Mouse (Mus musculus) midbrain, embryonic 16.5 days (tissue): ENCODE data around the gene Tagap1. TPM values are rescaled to one million over a fixed set of nuclear protein-coding genes. Genes with fewer than 3 reads are reported as not detected.
"Not testable (repeated sequence)": the region's sequence is repeated elsewhere in the genome, so short reads cannot be mapped to it uniquely, and the experiment has no call there.

ENCODE experiments used
- ATAC-seq: fragments of 200-750 bp; cut with Nextera tagmentation; 2 replicates; pipeline ENCODE4 v1.8.0; 2017; ENCODE audit warnings: moderate TSS enrichment
- H3K27ac ChIP-seq: fragments of 300-500 bp; sonication (generic); 2 replicates; pipeline ENCODE4 v1.5.1; 2014; ENCODE audit warnings: mild to moderate bottlenecking, low read length, mixed read lengths
- H3K27me3 ChIP-seq: fragments of 300-500 bp; sonication (generic); 2 replicates; pipeline ENCODE4 v1.6.1; 2014; ENCODE audit warnings: low read depth, low read length, mixed read lengths; ENCODE audit not compliant: control insufficient read depth, insufficient read depth
- H3K36me3 ChIP-seq: fragments of 300-500 bp; sonication (generic); 2 replicates; pipeline ENCODE4 v1.6.1; 2014; ENCODE audit warnings: mild to moderate bottlenecking, low read length, moderate library complexity, mixed read lengths; ENCODE audit not compliant: control insufficient read depth, insufficient read depth
- H3K4me1 ChIP-seq: fragments of 300-500 bp; sonication (generic); 2 replicates; pipeline ENCODE4 v1.6.1; 2014; ENCODE audit warnings: mild to moderate bottlenecking, low read length, mixed read lengths; ENCODE audit not compliant: control insufficient read depth, insufficient read depth
- H3K4me2 ChIP-seq: fragments of 300-500 bp; sonication (generic); 2 replicates; pipeline ENCODE4 v1.6.1; 2014; ENCODE audit warnings: mild to moderate bottlenecking, low read length, mixed read lengths
- H3K4me3 ChIP-seq: fragments of 300-500 bp; sonication (generic); 2 replicates; pipeline ENCODE4 v1.5.1; 2014; ENCODE audit warnings: low read depth, mild to moderate bottlenecking, low read length, moderate library complexity, mixed read lengths
- H3K9ac ChIP-seq: fragments of 300-500 bp; sonication (generic); 2 replicates; pipeline ENCODE4 v1.6.1; 2014; ENCODE audit warnings: low read depth, low read length, mixed read lengths
- H3K9me3 ChIP-seq: fragments of 300-500 bp; sonication (generic); replicated peaks from 2 replicates; pipeline ENCODE4 v1.6.1; 2014; ENCODE audit warnings: mild to moderate bottlenecking, low read length, mixed read lengths; ENCODE audit not compliant: control insufficient read depth, poor library complexity, severe bottlenecking
- WGBS: fragments of 180-500 bp; shearing (Covaris S2); extraction: QIAGEN DNeasy Blood & Tissue Kit; methylation state at CpG from one replicate; pipeline ENCODE4 v1.1.7; 2014; 5-methylcytosine and 5-hydroxymethylcytosine counted together
- polyA plus RNA-seq: library from polyadenylated mRNA; unstranded; fragments of >200 nt; fragmentation: Nextera tagmentation; extraction: Ambion mirVana; gene quantifications from 2 replicates; pipeline ENCODE4 v1.2.1, GENCODE M21; 2015

Tagap1 gene
- polyA plus RNA-seq = 51.0 and 56.1 TPM in 2 replicates

GRCm38 (mm10) chr17:6960776-6961175 lies at the start of gene Tagap1:
Gene Tagap1 (minus strand): TSS chr17:6961156.
- WGBS = under 1% methylated on average over 29 of the region's 51 CpGs

GRCm38 (mm10) chr17:7009901-7010300 lies 48.9 kb upstream of the Tagap1 start:
- 81% methylated on average over 4 of the region's 9 CpGs for WGBS
- not testable (repeated sequence) for H3K27me3 ChIP-seq, H3K4me3 ChIP-seq, H3K4me2 ChIP-seq, H3K9ac ChIP-seq, ATAC-seq, H3K4me1 ChIP-seq, H3K9me3 ChIP-seq, H3K36me3 ChIP-seq, H3K27ac ChIP-seq

More at GRCm38 (mm10) chr17:6960776-6961175, at the start of gene Tagap1:
- H3K36me3 ChIP-seq, H3K4me1 ChIP-seq, H3K27ac ChIP-seq, H3K9me3 ChIP-seq, H3K27me3 ChIP-seq, ATAC-seq: not testable (repeated sequence)
- peak within 1 kb of the TSS; percentile 46 for H3K4me3 ChIP-seq
- peak within 1 kb of the TSS; percentile 48 for H3K4me2 ChIP-seq
- H3K9ac ChIP-seq = peak within 1 kb of the TSS; percentile 56

- no CpG with 5 or more reads among the region's 7 CpGs for WGBS
- not testable (repeated sequence) for H3K9me3 ChIP-seq, ATAC-seq
Observed at GRCm38 (mm10) chr17:7009440-7009839, 48.5 kb upstream of the Tagap1 start.

GRCm38 (mm10) chr17:7008885-7009284 lies 47.9 kb upstream of the Tagap1 start:
- H3K9me3 ChIP-seq, H3K9ac ChIP-seq, H3K27me3 ChIP-seq, H3K36me3 ChIP-seq, ATAC-seq, H3K4me2 ChIP-seq, H3K4me3 ChIP-seq, H3K27ac ChIP-seq, H3K4me1 ChIP-seq: not testable (repeated sequence)

More at GRCm38 (mm10) chr17:7009440-7009839, 48.5 kb upstream of the Tagap1 start:
- H3K27me3 ChIP-seq, H3K4me2 ChIP-seq, H3K27ac ChIP-seq, H3K4me3 ChIP-seq, H3K4me1 ChIP-seq, H3K9ac ChIP-seq, H3K36me3 ChIP-seq: not testable (repeated sequence)

- not testable (repeated sequence) for ATAC-seq
- WGBS = 28% methylated on average over 2 of the region's 4 CpGs
Observed at GRCm38 (mm10) chr17:7005646-7006045, 44.7 kb upstream of the Tagap1 start.

GRCm38 (mm10) chr17:7003392-7003791 lies 42.4 kb upstream of the Tagap1 start:
- WGBS = no CpG with 5 or more reads among the region's 3 CpGs
- not testable (repeated sequence) for H3K4me3 ChIP-seq, H3K36me3 ChIP-seq, H3K27ac ChIP-seq, ATAC-seq, H3K4me2 ChIP-seq, H3K9ac ChIP-seq, H3K27me3 ChIP-seq, H3K4me1 ChIP-seq, H3K9me3 ChIP-seq

More at GRCm38 (mm10) chr17:7005646-7006045, 44.7 kb upstream of the Tagap1 start:
- H3K36me3 ChIP-seq, H3K4me3 ChIP-seq, H3K9ac ChIP-seq, H3K4me1 ChIP-seq, H3K27me3 ChIP-seq, H3K4me2 ChIP-seq, H3K27ac ChIP-seq, H3K9me3 ChIP-seq: not testable (repeated sequence)

- ATAC-seq, H3K9ac ChIP-seq, H3K9me3 ChIP-seq, H3K4me3 ChIP-seq, H3K4me1 ChIP-seq, H3K27ac ChIP-seq, H3K36me3 ChIP-seq, H3K27me3 ChIP-seq, H3K4me2 ChIP-seq: not testable (repeated sequence)
- WGBS = 81% methylated on average over 7 of the region's 12 CpGs
Observed at GRCm38 (mm10) chr17:7001790-7002585, 41.0 kb upstream of the Tagap1 start.

- not testable (repeated sequence) for H3K4me1 ChIP-seq, H3K4me2 ChIP-seq, H3K9me3 ChIP-seq, H3K36me3 ChIP-seq, H3K9ac ChIP-seq, H3K27ac ChIP-seq, H3K4me3 ChIP-seq, ATAC-seq, H3K27me3 ChIP-seq
- no CpG with 5 or more reads among the region's 7 CpGs for WGBS
Observed at GRCm38 (mm10) chr17:6997778-6998490, 37.0 kb upstream of the Tagap1 start.

GRCm38 (mm10) chr17:6996826-6997225 lies 35.9 kb upstream of the Tagap1 start:
- not testable (repeated sequence) for ATAC-seq, H3K27me3 ChIP-seq, H3K4me1 ChIP-seq, H3K27ac ChIP-seq, H3K4me2 ChIP-seq, H3K36me3 ChIP-seq, H3K4me3 ChIP-seq, H3K9me3 ChIP-seq, H3K9ac ChIP-seq
- WGBS = 78% methylated on average over 8 of the region's 8 CpGs
